In genomic region chrX:36161567-36161966, GRCm38 (mm10) we compare ENCODE assay signal across 12 mouse cellular contexts. TPM values are rescaled to one million over a fixed set of nuclear protein-coding genes. Genes with fewer than 3 reads are reported as not detected.
A peak's percentile ranks its signal among the peaks of the same experiment; 100 is the strongest.
DNase-seq lines count a peak whose midpoint lies in the region; ATAC-seq lines count a peak whose summit lies in the region.
"Had no signal": no experiment of that assay in that cellular context is flagged by ENCODE, and none has a peak within 500 bp of the region (broad histone marks: within the 10 kb centered on the region; RNA-seq: fewer than 3 reads in every experiment).

No protein-coding gene starts in this region.

- H3K4me3 ChIP-seq in hindbrain, embryonic 11.5 days (ENCODE audit: low read depth, low read length), result no peak overlapping the region
- H3K4me3 ChIP-seq in hindbrain, embryonic 14.5 days (replicated peaks; ENCODE audit: low read length), result no peak overlapping the region
- no peak overlapping the region for H3K4me3 ChIP-seq in midbrain, embryonic 10.5 days
- no peak overlapping the region for H3K4me3 ChIP-seq in midbrain, embryonic 11.5 days (ENCODE audit: low read depth, low read length)
- H3K4me3 ChIP-seq in kidney, embryonic 16.5 days (ENCODE audit: low read length), result no peak overlapping the region
- H3K4me3 ChIP-seq: forebrain, embryonic 13.5 days; liver, embryonic 15.5 days; neural tube, embryonic 13.5 days had no signal

- H3K27ac ChIP-seq in hindbrain, embryonic 11.5 days (ENCODE audit: low read depth, low read length), result no peak overlapping the region
- H3K27ac ChIP-seq in hindbrain, embryonic 14.5 days, result no peak overlapping the region
- no peak overlapping the region for H3K27ac ChIP-seq in midbrain, embryonic 10.5 days (replicated peaks)
- no peak overlapping the region for H3K27ac ChIP-seq in midbrain, embryonic 11.5 days (ENCODE audit: low read depth, low read length)
- H3K27ac ChIP-seq in kidney, embryonic 16.5 days (ENCODE audit: low read length), result no peak overlapping the region
- H3K27ac ChIP-seq: forebrain, embryonic 13.5 days; liver, embryonic 15.5 days; neural tube, embryonic 13.5 days had no signal

- 32% methylated on average over 4 of the region's 4 CpGs for WGBS in hindbrain, embryonic 11.5 days
- 25% methylated on average over 4 of the region's 4 CpGs for WGBS in hindbrain, embryonic 14.5 days
- 25% methylated on average over 4 of the region's 4 CpGs for WGBS in midbrain, embryonic 10.5 days
- WGBS in midbrain, embryonic 11.5 days, result 26% methylated on average over 4 of the region's 4 CpGs
- WGBS in kidney, embryonic 16.5 days, result 29% methylated on average over 4 of the region's 4 CpGs

- no peaks in the 10 kb centered on the region for H3K27me3 ChIP-seq in hindbrain, embryonic 11.5 days (ENCODE audit: control insufficient read depth, insufficient read depth, low read length)
- no peaks in the 10 kb centered on the region for H3K27me3 ChIP-seq in hindbrain, embryonic 14.5 days (ENCODE audit: control insufficient read depth, insufficient read depth, low read length)
- no peaks in the 10 kb centered on the region for H3K27me3 ChIP-seq in midbrain, embryonic 10.5 days (ENCODE audit: low read depth, poor library complexity, severe bottlenecking)
- H3K27me3 ChIP-seq in midbrain, embryonic 11.5 days (ENCODE audit: control insufficient read depth, insufficient read depth, low read length), result no peaks in the 10 kb centered on the region
- H3K27me3 ChIP-seq in kidney, embryonic 16.5 days (ENCODE audit: insufficient read depth, low read length), result no peaks in the 10 kb centered on the region
- H3K27me3 ChIP-seq: forebrain, embryonic 13.5 days; liver, embryonic 15.5 days; neural tube, embryonic 13.5 days had no signal

- no peak overlapping the region for H3K9ac ChIP-seq in hindbrain, embryonic 11.5 days (ENCODE audit: low read depth, low read length)
- no peak overlapping the region for H3K9ac ChIP-seq in hindbrain, embryonic 14.5 days
- H3K9ac ChIP-seq in midbrain, embryonic 11.5 days (ENCODE audit: low read length), result no peak overlapping the region
- H3K9ac ChIP-seq in kidney, embryonic 16.5 days (replicated peaks; ENCODE audit: low read length), result no peak overlapping the region
- H3K9ac ChIP-seq: forebrain, embryonic 13.5 days; liver, embryonic 15.5 days; neural tube, embryonic 13.5 days had no signal

- no peak overlapping the region for H3K4me2 ChIP-seq in hindbrain, embryonic 11.5 days (replicated peaks; ENCODE audit: low read depth, low read length)
- no peak overlapping the region for H3K4me2 ChIP-seq in hindbrain, embryonic 14.5 days (replicated peaks)
- H3K4me2 ChIP-seq in midbrain, embryonic 11.5 days, result no peak overlapping the region
- no peak overlapping the region for H3K4me2 ChIP-seq in kidney, embryonic 16.5 days (replicated peaks; ENCODE audit: low read depth, low read length)
- H3K4me2 ChIP-seq: forebrain, embryonic 13.5 days; liver, embryonic 15.5 days; neural tube, embryonic 13.5 days had no signal

- H3K4me1 ChIP-seq in hindbrain, embryonic 11.5 days (replicated peaks; ENCODE audit: control insufficient read depth, insufficient read depth, low read length), result no peaks in the 10 kb centered on the region
- no peaks in the 10 kb centered on the region for H3K4me1 ChIP-seq in hindbrain, embryonic 14.5 days (replicated peaks; ENCODE audit: control insufficient read depth, insufficient read depth, low read length)
- H3K4me1 ChIP-seq in midbrain, embryonic 10.5 days, result peaks cover 8% of the 10 kb centered on the region
- H3K4me1 ChIP-seq in midbrain, embryonic 11.5 days (ENCODE audit: control insufficient read depth, insufficient read depth, low read length), result 0 out of 2 replicates have a peak, but pooled peaks cover 2% of the 10 kb centered on the region
- no peaks in the 10 kb centered on the region for H3K4me1 ChIP-seq in kidney, embryonic 16.5 days (ENCODE audit: insufficient read depth, low read length)
- H3K4me1 ChIP-seq: liver, embryonic 15.5 days; neural tube, embryonic 13.5 days had no signal

- ATAC-seq in hindbrain, embryonic 11.5 days (ENCODE audit: low FRiP score), result no peak
- no peak for ATAC-seq in hindbrain, embryonic 14.5 days (ENCODE audit: low FRiP score)
- no peak for ATAC-seq in midbrain, embryonic 11.5 days (ENCODE audit: low FRiP score)
- peak; percentile 63; the same call in 1 of the 2 replicates for ATAC-seq in kidney, embryonic 16.5 days (ENCODE audit: low FRiP score, low TSS enrichment)
- ATAC-seq: forebrain, embryonic 13.5 days had no signal

- DNase-seq in cerebellum, postnatal 4 days (ENCODE audit: low spot score in 2 of 2), result peak; percentile 19 to 22
- no peak for DNase-seq in cerebellum, adult 8-10 months
- peak; percentile 23 for DNase-seq in hindbrain, embryonic 11.5 days (ENCODE audit: low spot score)
- DNase-seq in hindbrain, embryonic 14.5 days (ENCODE audit: low spot score), result no peak
- peak; percentile 11 for DNase-seq in midbrain, embryonic 10.5 days (ENCODE audit: low spot score)
- no peak for DNase-seq in midbrain, embryonic 11.5 days (ENCODE audit: low spot score, missing footprints)
- no peak for DNase-seq in Muller cell, postnatal 12 days (ENCODE audit: inconsistent ontology term)

- H3K9me3 ChIP-seq in hindbrain, embryonic 11.5 days (ENCODE audit: control insufficient read depth, low read length), result no peaks in the 10 kb centered on the region
- no peaks in the 10 kb centered on the region for H3K9me3 ChIP-seq in hindbrain, embryonic 14.5 days (ENCODE audit: control insufficient read depth, low read length)
- no peaks in the 10 kb centered on the region for H3K9me3 ChIP-seq in midbrain, embryonic 10.5 days (replicated peaks)
- H3K9me3 ChIP-seq in midbrain, embryonic 11.5 days (ENCODE audit: control insufficient read depth, low read length), result no peaks in the 10 kb centered on the region
- no peaks in the 10 kb centered on the region for H3K9me3 ChIP-seq in kidney, embryonic 16.5 days (ENCODE audit: low read length)
- H3K9me3 ChIP-seq: forebrain, embryonic 13.5 days; G1E; liver, embryonic 15.5 days; neural tube, embryonic 13.5 days had no signal

- H3K36me3 ChIP-seq in hindbrain, embryonic 11.5 days (ENCODE audit: control insufficient read depth, insufficient read depth, low read length), result no peaks in the 10 kb centered on the region
- no peaks in the 10 kb centered on the region for H3K36me3 ChIP-seq in hindbrain, embryonic 14.5 days (replicated peaks; ENCODE audit: control insufficient read depth, insufficient read depth)
- H3K36me3 ChIP-seq in midbrain, embryonic 10.5 days, result no peaks in the 10 kb centered on the region
- no peaks in the 10 kb centered on the region for H3K36me3 ChIP-seq in midbrain, embryonic 11.5 days (ENCODE audit: control insufficient read depth, insufficient read depth, low read length)
- H3K36me3 ChIP-seq in kidney, embryonic 16.5 days (ENCODE audit: insufficient read depth, low read length), result no peaks in the 10 kb centered on the region
- H3K36me3 ChIP-seq: G1E; liver, embryonic 15.5 days; neural tube, embryonic 13.5 days had no signal

RNA-seq across cellular contexts. Expression of gene Zcchc12, which starts 34.1 kb away (rescaled TPM):
- polyA plus RNA-seq in hindbrain, embryonic 11.5 days (2014; fragmentation: Nextera tagmentation; extraction: Ambion mirVana), result 29.0 and 30.7 TPM in 2 replicates
- polyA plus RNA-seq in hindbrain, embryonic 14.5 days (2014; fragmentation: Nextera tagmentation; extraction: Ambion mirVana), result 265 and 341 TPM in 2 replicates
- 11.1 and 30.5 TPM in 2 replicates for polyA plus RNA-seq in midbrain, embryonic 10.5 days (2016; fragmentation: Nextera tagmentation; extraction: Ambion mirVana)
- polyA plus RNA-seq in midbrain, embryonic 11.5 days (2014; fragmentation: Nextera tagmentation; extraction: Ambion mirVana), result 46.7 and 50.7 TPM in 2 replicates
- polyA plus RNA-seq in kidney, embryonic 16.5 days (2015; fragmentation: Nextera tagmentation; extraction: Ambion mirVana), result 5.1 and 6.1 TPM in 2 replicates
- polyA plus RNA-seq: G1E had no signal

RNA-seq across cellular contexts. Expression of gene Il13ra1, which starts 49.7 kb away (rescaled TPM):
- 4.2 and 4.4 TPM in 2 replicates for polyA plus RNA-seq in hindbrain, embryonic 11.5 days (2014; fragmentation: Nextera tagmentation; extraction: Ambion mirVana)
- polyA plus RNA-seq in hindbrain, embryonic 14.5 days (2014; fragmentation: Nextera tagmentation; extraction: Ambion mirVana), result 9.0 and 9.8 TPM in 2 replicates
- 2.1 and 3.2 TPM in 2 replicates for polyA plus RNA-seq in midbrain, embryonic 10.5 days (2016; fragmentation: Nextera tagmentation; extraction: Ambion mirVana)
- 4.7 and 5.8 TPM in 2 replicates for polyA plus RNA-seq in midbrain, embryonic 11.5 days (2014; fragmentation: Nextera tagmentation; extraction: Ambion mirVana)
- polyA plus RNA-seq in kidney, embryonic 16.5 days (2015; fragmentation: Nextera tagmentation; extraction: Ambion mirVana), result 32.5 and 34.7 TPM in 2 replicates
- polyA plus RNA-seq: G1E had no signal

Comparison
In these comparisons a context has a peak if more than half of its experiments do, and no peak if none do; other contexts are left out.
1. DNase-seq: peak in cerebellum, postnatal 4 days (2 of 2), hindbrain, embryonic 11.5 days (single experiment) and midbrain, embryonic 10.5 days (single experiment); none in cerebellum, adult 8-10 months (single experiment), hindbrain, embryonic 14.5 days (single experiment), midbrain, embryonic 11.5 days (single experiment) and Muller cell, postnatal 12 days (single experiment).